Mouse (Mus musculus) embryonic facial prominence, embryonic 13.5 days (tissue): ENCODE measurements at regions not wholly inside any gene's neighbourhood (a gene's known extent, or its start where the extent isn't known, plus 50 kb on each side); places are given as distances from the start of the nearest gene placed in this dataset.
"Not testable (repeated sequence)": the region's sequence is repeated elsewhere in the genome, so short reads cannot be mapped to it uniquely, and the experiment has no call there.

Experiments
- ATAC-seq: fragments of 200-750 bp; cut with Nextera tagmentation; 2 replicates; pipeline ENCODE4 v1.8.0; 2017; ENCODE audit warnings: low read depth; ENCODE audit not compliant: insufficient number of reproducible peaks, insufficient read depth, low FRiP score, low TSS enrichment
- H3K27ac ChIP-seq: fragments of 300-500 bp; sonication (generic); 2 replicates; pipeline ENCODE4 v1.5.1; 2015; ENCODE audit warnings: moderate library complexity, mild to moderate bottlenecking, inconsistent platforms
- H3K27me3 ChIP-seq: fragments of 300-500 bp; sonication (generic); 2 replicates; pipeline ENCODE4 v1.6.1; 2015; ENCODE audit warnings: mild to moderate bottlenecking, inconsistent platforms
- H3K36me3 ChIP-seq: fragments of 300-500 bp; sonication (generic); 2 replicates; pipeline ENCODE4 v1.6.1; 2015; ENCODE audit warnings: mild to moderate bottlenecking, inconsistent platforms
- H3K4me1 ChIP-seq: fragments of 300-500 bp; sonication (generic); 2 replicates; pipeline ENCODE4 v1.6.1; 2015; ENCODE audit warnings: inconsistent platforms
- H3K4me2 ChIP-seq: fragments of 300-500 bp; sonication (generic); 2 replicates; pipeline ENCODE4 v1.6.1; 2015; ENCODE audit warnings: moderate library complexity, mild to moderate bottlenecking, inconsistent platforms
- H3K4me3 ChIP-seq: fragments of 300-500 bp; sonication (generic); 2 replicates; pipeline ENCODE4 v1.5.1; 2015; ENCODE audit warnings: mild to moderate bottlenecking, inconsistent platforms
- H3K9ac ChIP-seq: fragments of 300-500 bp; sonication (generic); 2 replicates; pipeline ENCODE4 v1.6.1; 2015; ENCODE audit warnings: mild to moderate bottlenecking, inconsistent platforms
- H3K9me3 ChIP-seq: fragments of 300-500 bp; sonication (generic); 2 replicates; pipeline ENCODE4 v1.6.1; 2016; ENCODE audit warnings: inconsistent platforms
- WGBS: fragments of 180-500 bp; shearing (Covaris S2); methylation state at CpG from one replicate; pipeline ENCODE4 v1.1.7; 2015; ENCODE audit warnings: mixed read lengths; 5-methylcytosine and 5-hydroxymethylcytosine counted together

- WGBS, result 68% methylated on average over 3 of the region's 3 CpGs
- Histone ChIP-seq H3K36me3 (no peaks in the 10 kb centered on the region), H3K4me1 (no peaks in the 10 kb centered on the region), H3K4me2 (no peak overlapping the region), H3K9ac (no peak overlapping the region), H3K9me3 (no peaks in the 10 kb centered on the region), H3K27me3 (peaks cover 7% of the 10 kb centered on the region; the same call in 1 of the 2 replicates), H3K27ac (no peak overlapping the region), H3K4me3 (no peak overlapping the region)
- ATAC-seq, result no peak
Observed at GRCm38 (mm10) chr10:99349125-99349716, 86.2 kb downstream of the Dusp6 start.

- no peak overlapping the region for H3K4me2 ChIP-seq
- no peak overlapping the region for H3K9ac ChIP-seq
- no peaks in the 10 kb centered on the region for H3K9me3 ChIP-seq
- H3K27me3 ChIP-seq, result peaks cover 7% of the 10 kb centered on the region; the same call in 1 of the 2 replicates
- 45% methylated on average over 18 of the region's 18 CpGs for WGBS
- H3K27ac ChIP-seq, result no peak overlapping the region
- H3K36me3 ChIP-seq, result no peaks in the 10 kb centered on the region
- no peak for ATAC-seq
- H3K4me1 ChIP-seq, result 0 out of 2 replicates have a peak, but pooled peaks cover 3% of the 10 kb centered on the region
- H3K4me3 ChIP-seq, result no peak overlapping the region
Observed at GRCm38 (mm10) chr10:99353541-99354292, 90.7 kb downstream of the Dusp6 start.

GRCm38 (mm10) chr10:99354352-99354751 lies 91.3 kb downstream of the Dusp6 start:
- Histone ChIP-seq H3K4me1 (peaks cover 8% of the 10 kb centered on the region; the same call in 1 of the 2 replicates), H3K9me3 (no peaks in the 10 kb centered on the region), H3K4me3 (no peak overlapping the region), H3K4me2 (no peak overlapping the region), H3K27ac (no peak overlapping the region), H3K36me3 (no peaks in the 10 kb centered on the region), H3K27me3 (peaks cover 7% of the 10 kb centered on the region; the same call in 1 of the 2 replicates), H3K9ac (no peak overlapping the region)
- 72% methylated on average over 2 of the region's 2 CpGs for WGBS
- ATAC-seq, result no peak

GRCm38 (mm10) chr10:99355303-99355702 lies 92.3 kb downstream of the Dusp6 start:
- 92% methylated on average over 4 of the region's 4 CpGs for WGBS
- ATAC-seq, result no peak

GRCm38 (mm10) chr10:99356221-99356620 lies 93.2 kb downstream of the Dusp6 start:
- H3K4me2 ChIP-seq, result no peak overlapping the region
- no peak overlapping the region for H3K4me3 ChIP-seq
- H3K27me3 ChIP-seq, result peaks cover 10% of the 10 kb centered on the region; the same call in 1 of the 2 replicates
- 61% methylated on average over 5 of the region's 5 CpGs for WGBS
- peaks cover 16% of the 10 kb centered on the region; the same call in 1 of the 2 replicates for H3K4me1 ChIP-seq
- H3K9me3 ChIP-seq, result no peaks in the 10 kb centered on the region
- no peak overlapping the region for H3K9ac ChIP-seq
- H3K36me3 ChIP-seq, result no peaks in the 10 kb centered on the region
- no peak for ATAC-seq
- no peak overlapping the region for H3K27ac ChIP-seq

More at GRCm38 (mm10) chr10:99355303-99355702, 92.3 kb downstream of the Dusp6 start:
- Histone ChIP-seq H3K4me1 (peaks cover 12% of the 10 kb centered on the region; the same call in 1 of the 2 replicates), H3K4me3 (no peak overlapping the region), H3K27me3 (peaks cover 7% of the 10 kb centered on the region; the same call in 1 of the 2 replicates), H3K9ac (no peak overlapping the region), H3K36me3 (no peaks in the 10 kb centered on the region), H3K27ac (no peak overlapping the region), H3K4me2 (no peak overlapping the region), H3K9me3 (no peaks in the 10 kb centered on the region)

GRCm38 (mm10) chr10:99356883-99357282 lies 93.9 kb downstream of the Dusp6 start:
- 59% methylated on average over 3 of the region's 3 CpGs for WGBS
- Histone ChIP-seq H3K36me3 (no peaks in the 10 kb centered on the region), H3K27me3 (peaks cover 13% of the 10 kb centered on the region; the same call in 1 of the 2 replicates), H3K27ac (no peak overlapping the region), H3K9ac (no peak overlapping the region), H3K4me1 (peaks cover 16% of the 10 kb centered on the region; the same call in 1 of the 2 replicates), H3K4me3 (no peak overlapping the region), H3K4me2 (no peak overlapping the region), H3K9me3 (no peaks in the 10 kb centered on the region)
- ATAC-seq, result no peak

- no peaks in the 10 kb centered on the region for H3K9me3 ChIP-seq
- no peak overlapping the region for H3K27ac ChIP-seq
- ATAC-seq, result no peak
- H3K4me3 ChIP-seq, result no peak overlapping the region
- 32% methylated on average over 4 of the region's 4 CpGs for WGBS
- no peaks in the 10 kb centered on the region for H3K36me3 ChIP-seq
- peaks cover 16% of the 10 kb centered on the region for H3K27me3 ChIP-seq
- H3K9ac ChIP-seq, result no peak overlapping the region
- peaks cover 16% of the 10 kb centered on the region; the same call in 1 of the 2 replicates for H3K4me1 ChIP-seq
- H3K4me2 ChIP-seq, result no peak overlapping the region
Observed at GRCm38 (mm10) chr10:99357347-99357746, 94.3 kb downstream of the Dusp6 start.

- Histone ChIP-seq H3K4me2 (no peak overlapping the region), H3K9ac (no peak overlapping the region), H3K36me3 (no peaks in the 10 kb centered on the region), H3K27me3 (peaks cover 19% of the 10 kb centered on the region), H3K9me3 (no peaks in the 10 kb centered on the region), H3K27ac (no peak overlapping the region), H3K4me3 (no peak overlapping the region), H3K4me1 (peaks cover 16% of the 10 kb centered on the region; the same call in 1 of the 2 replicates)
- ATAC-seq, result no peak
- 91% methylated on average over 1 of the region's 1 CpGs for WGBS
Observed at GRCm38 (mm10) chr10:99358256-99358655, 95.2 kb downstream of the Dusp6 start.

- Histone ChIP-seq H3K9ac (no peak overlapping the region), H3K27me3 (peaks cover 13% of the 10 kb centered on the region), H3K4me2 (no peak overlapping the region), H3K9me3 (peaks cover 4% of the 10 kb centered on the region), H3K36me3 (no peaks in the 10 kb centered on the region), H3K4me3 (no peak overlapping the region), H3K27ac (peak overlapping the region; percentile 55; the same call in 1 of the 2 replicates), H3K4me1 (peaks cover 16% of the 10 kb centered on the region; the same call in 1 of the 2 replicates)
- ATAC-seq, result peak; percentile 74
- WGBS, result 15% methylated on average over 2 of the region's 2 CpGs
Observed at GRCm38 (mm10) chr10:99359439-99359866, 96.4 kb downstream of the Dusp6 start.

GRCm38 (mm10) chr10:99360601-99361000 lies 97.6 kb downstream of the Dusp6 start:
- ATAC-seq, H3K27ac ChIP-seq: not testable (repeated sequence)
- 27% methylated on average over 10 of the region's 10 CpGs for WGBS

GRCm38 (mm10) chr10:99366162-99366561 lies 103.1 kb downstream of the Dusp6 start:
- Histone ChIP-seq H3K27me3 (peaks cover 20% of the 10 kb centered on the region), H3K36me3 (no peaks in the 10 kb centered on the region), H3K4me3 (no peak overlapping the region), H3K4me2 (no peak overlapping the region), H3K9ac (no peak overlapping the region), H3K9me3 (peaks cover 10% of the 10 kb centered on the region), H3K4me1 (no peaks in the 10 kb centered on the region), H3K27ac (no peak overlapping the region)
- no peak for ATAC-seq
- WGBS, result 89% methylated on average over 7 of the region's 7 CpGs

More at GRCm38 (mm10) chr10:99360601-99361000, 97.6 kb downstream of the Dusp6 start:
- H3K36me3 ChIP-seq, H3K4me2 ChIP-seq, H3K9ac ChIP-seq, H3K4me3 ChIP-seq, H3K9me3 ChIP-seq: not testable (repeated sequence)
- Histone ChIP-seq H3K4me1 (peaks cover 16% of the 10 kb centered on the region; the same call in 1 of the 2 replicates), H3K27me3 (peaks cover 13% of the 10 kb centered on the region)
